Mouse (Mus musculus) ES-E14 (cell line): ENCODE measurements at regions not wholly inside any gene's neighbourhood (a gene's known extent, or its start where the extent isn't known, plus 50 kb on each side); places are given as distances from the start of the nearest gene placed in this dataset.

Source experiments
- HCFC1 ChIP-seq: IDR thresholded peaks from 2 replicates; pipeline ENCODE4 v1.6.1; 2012; ENCODE audit warnings: low read length, inconsistent platforms, borderline replicate concordance; ENCODE audit not compliant: insufficient read depth
- MAFK ChIP-seq: IDR thresholded peaks from 2 replicates; pipeline ENCODE4 v1.6.1; 2014; ENCODE audit warnings: mild to moderate bottlenecking, low read depth, low read length, inconsistent platforms; ENCODE audit not compliant: insufficient read depth

- TF ChIP-seq MAFK (no peak), HCFC1 (no peak)
Observed at GRCm38 (mm10) chr9:113270595-113270994, 437.5 kb downstream of the Pdcd6ip start.
